Mouse (Mus musculus) midbrain, embryonic 13.5 days (tissue): Measurements from ENCODE around the gene Amdhd1. TPM values are rescaled to one million over a fixed set of nuclear protein-coding genes. Genes with fewer than 3 reads are reported as not detected.

Source experiments
- ATAC-seq: fragments of 200-750 bp; cut with Nextera tagmentation; 2 replicates; pipeline ENCODE4 v1.8.0; 2017; ENCODE audit warnings: mild to moderate bottlenecking, moderate TSS enrichment, moderate library complexity
- H3K27ac ChIP-seq: fragments of 300-500 bp; sonication (generic); 2 replicates; pipeline ENCODE4 v1.5.1; 2015; ENCODE audit warnings: inconsistent platforms, mild to moderate bottlenecking, moderate library complexity
- H3K27me3 ChIP-seq: fragments of 300-500 bp; sonication (generic); 2 replicates; pipeline ENCODE4 v1.6.1; 2015; ENCODE audit warnings: mild to moderate bottlenecking, inconsistent platforms
- H3K36me3 ChIP-seq: fragments of 300-500 bp; sonication (generic); 2 replicates; pipeline ENCODE4 v1.6.1; 2015; ENCODE audit warnings: mild to moderate bottlenecking, inconsistent platforms
- H3K4me1 ChIP-seq: fragments of 300-500 bp; sonication (generic); replicated peaks from 2 replicates; pipeline ENCODE4 v1.6.1; 2015; ENCODE audit warnings: inconsistent platforms
- H3K4me2 ChIP-seq: fragments of 300-500 bp; sonication (generic); replicated peaks from 2 replicates; pipeline ENCODE4 v1.6.1; 2015; ENCODE audit warnings: moderate library complexity, mild to moderate bottlenecking, inconsistent platforms
- H3K4me3 ChIP-seq: fragments of 300-500 bp; sonication (generic); replicated peaks from 2 replicates; pipeline ENCODE4 v1.5.1; 2015; ENCODE audit warnings: mild to moderate bottlenecking, inconsistent platforms
- H3K9ac ChIP-seq: fragments of 300-500 bp; sonication (generic); replicated peaks from 2 replicates; pipeline ENCODE4 v1.6.1; 2015; ENCODE audit warnings: mild to moderate bottlenecking, inconsistent platforms
- H3K9me3 ChIP-seq: fragments of 300-500 bp; sonication (generic); 2 replicates; pipeline ENCODE4 v1.6.1; 2016; ENCODE audit warnings: mild to moderate bottlenecking, inconsistent platforms
- WGBS: fragments of 180-500 bp; shearing (Covaris S2); methylation state at CpG from one replicate; pipeline ENCODE4 v1.1.7; 2015; 5-methylcytosine and 5-hydroxymethylcytosine counted together
- polyA plus RNA-seq: library from polyadenylated mRNA; unstranded; fragments of >200 nt; fragmentation: Nextera tagmentation; extraction: Ambion mirVana; gene quantifications from 2 replicates; pipeline ENCODE4 v1.2.1, GENCODE M21; 2015

Amdhd1 gene
- polyA plus RNA-seq, 1 experiment from 2014 or later: 0.15 TPM

DNA sequence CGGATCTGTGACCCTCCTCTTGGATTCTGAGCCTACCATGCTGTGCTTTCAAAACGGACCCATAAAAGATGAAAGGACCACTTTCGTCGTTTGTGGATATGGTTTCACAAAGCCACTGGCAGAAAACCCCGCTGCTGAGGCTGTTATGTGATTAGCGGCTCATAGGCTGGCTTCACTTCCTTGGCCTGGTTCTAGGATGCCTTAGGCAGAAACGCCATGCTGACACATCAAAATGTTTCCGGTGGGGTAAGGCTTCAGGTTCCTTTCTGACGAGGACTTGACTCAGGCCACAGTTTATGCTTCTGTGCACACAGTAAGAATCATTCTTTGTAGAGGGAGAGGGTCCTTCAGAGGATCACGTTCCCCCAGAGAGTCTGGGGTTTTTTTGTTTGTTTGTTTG is 39.0 kb downstream of the Amdhd1 start:
- H3K27me3 ChIP-seq: no peaks in the 10 kb centered on the region
- no peak overlapping the region for H3K27ac ChIP-seq
- no peaks in the 10 kb centered on the region for H3K4me1 ChIP-seq
- no peak overlapping the region for H3K4me3 ChIP-seq
- no peaks in the 10 kb centered on the region for H3K9me3 ChIP-seq
- no peak overlapping the region for H3K9ac ChIP-seq
- 51% methylated on average over 10 of the region's 10 CpGs for WGBS
- no peak overlapping the region for H3K4me2 ChIP-seq
- H3K36me3 ChIP-seq: no peaks in the 10 kb centered on the region
- ATAC-seq: no peak

GRCm38 (mm10) chr10:93490451-93490850 is 49.4 kb downstream of the Amdhd1 start:
- no peaks in the 10 kb centered on the region for H3K36me3 ChIP-seq
- H3K4me3 ChIP-seq: no peak overlapping the region
- H3K27ac ChIP-seq: no peak overlapping the region
- H3K9ac ChIP-seq: no peak overlapping the region
- 50% methylated on average over 4 of the region's 4 CpGs for WGBS
- no peak overlapping the region for H3K4me2 ChIP-seq
- no peak for ATAC-seq
- no peaks in the 10 kb centered on the region for H3K9me3 ChIP-seq
- peaks cover 6% of the 10 kb centered on the region for H3K4me1 ChIP-seq
- H3K27me3 ChIP-seq: no peaks in the 10 kb centered on the region

DNA sequence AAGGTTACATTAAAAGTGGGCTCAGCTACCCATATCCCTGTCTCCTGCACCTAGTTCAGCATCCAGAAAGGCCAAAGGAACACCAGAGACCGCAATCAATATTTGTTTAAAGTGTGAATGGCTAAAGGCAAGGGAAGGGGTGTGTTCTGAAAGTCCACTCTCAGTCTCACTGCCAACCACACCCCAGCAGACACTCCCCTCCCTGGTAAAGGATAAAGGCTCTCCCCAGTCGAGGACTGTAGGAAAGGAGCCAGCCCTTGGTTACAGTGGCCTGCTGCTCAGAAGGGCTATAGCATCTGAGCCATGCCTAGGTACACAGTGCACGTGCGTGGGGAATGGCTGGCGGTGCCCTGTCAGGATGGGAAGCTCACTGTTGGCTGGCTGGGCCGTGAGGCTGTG is 51.0 kb downstream of the Amdhd1 start:
- Histone ChIP-seq H3K27ac (no peak overlapping the region), H3K4me3 (no peak overlapping the region), H3K9me3 (no peaks in the 10 kb centered on the region), H3K4me1 (peaks cover 6% of the 10 kb centered on the region), H3K9ac (no peak overlapping the region), H3K36me3 (peaks cover 5% of the 10 kb centered on the region; the same call in 1 of the 2 replicates), H3K4me2 (no peak overlapping the region), H3K27me3 (no peaks in the 10 kb centered on the region)
- no peak for ATAC-seq
- WGBS: 63% methylated on average over 6 of the region's 6 CpGs

DNA sequence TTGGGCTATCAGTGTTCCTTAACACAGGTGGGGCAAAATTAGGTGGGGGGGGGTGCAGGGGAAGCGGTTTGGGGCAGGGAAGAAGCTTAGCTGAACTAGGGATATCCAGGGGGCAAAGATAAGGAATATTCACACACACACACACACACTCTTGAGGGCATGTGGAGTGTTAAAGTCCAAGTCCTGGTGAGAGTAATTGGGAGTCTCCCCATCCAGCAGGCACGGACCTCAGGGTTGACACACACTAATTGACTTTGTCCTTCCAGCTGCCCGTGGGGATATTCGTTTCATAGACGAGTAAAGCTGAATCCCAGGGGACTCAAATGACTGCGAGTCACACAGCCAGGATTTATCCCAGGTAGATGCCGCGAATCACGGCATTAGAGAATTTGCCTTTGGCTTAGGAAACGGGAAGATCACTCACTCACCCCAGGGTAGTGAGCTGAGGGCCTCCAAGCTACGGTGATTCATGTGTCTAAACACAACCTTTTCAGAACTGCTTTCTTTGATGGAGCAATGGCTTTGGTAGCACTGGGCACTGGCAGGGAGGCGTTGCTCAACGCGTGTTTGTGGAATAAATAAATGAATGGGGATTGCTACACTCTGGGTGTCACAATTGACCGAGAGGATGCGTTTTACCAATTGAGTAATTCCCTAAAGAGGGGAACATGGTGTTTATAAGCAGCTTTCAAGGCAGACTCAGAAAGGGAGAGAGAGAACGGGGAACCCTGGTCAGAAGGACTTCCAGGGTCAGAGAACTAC is 51.6 kb downstream of the Amdhd1 start, which contains the start of gene Hal:
Hal (plus strand) TSS at position 703 of the 762 bp plus-strand sequence.
- no peak within 1 kb of the TSS for H3K9ac ChIP-seq
- H3K4me1 ChIP-seq: peaks cover 6% of the 10 kb centered on the region
- 51% methylated on average over 17 of the region's 17 CpGs for WGBS
- no peak within 1 kb of the TSS for H3K27ac ChIP-seq
- H3K9me3 ChIP-seq: no peaks in the 10 kb centered on the region
- no peak for ATAC-seq
- H3K36me3 ChIP-seq: peaks cover 9% of the 10 kb centered on the region
- H3K27me3 ChIP-seq: no peaks in the 10 kb centered on the region
- H3K4me2 ChIP-seq: no peak within 1 kb of the TSS
- no peak within 1 kb of the TSS for H3K4me3 ChIP-seq

DNA sequence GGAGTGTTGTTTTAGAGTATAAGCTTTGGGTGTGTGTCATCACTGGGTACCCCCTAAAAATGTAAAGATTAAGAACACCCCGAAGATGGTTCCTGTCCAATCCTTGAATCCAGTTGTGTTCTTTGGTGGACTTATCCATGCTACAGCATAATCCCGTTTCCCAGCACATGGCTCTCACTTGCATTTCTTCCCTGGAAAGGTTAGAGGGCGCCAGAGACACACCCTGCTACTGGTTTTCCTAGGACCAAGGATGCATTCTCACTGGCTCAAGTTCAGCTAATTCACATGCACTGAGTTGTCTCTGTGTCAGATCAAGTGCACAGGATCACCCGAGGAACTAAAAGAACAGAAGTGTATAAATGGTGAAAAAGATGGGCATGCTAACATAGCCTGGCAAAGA is 53.2 kb downstream of the Amdhd1 start:
- Histone ChIP-seq H3K4me3 (no peak overlapping the region), H3K36me3 (peaks cover 25% of the 10 kb centered on the region), H3K4me1 (peaks cover 6% of the 10 kb centered on the region), H3K9ac (no peak overlapping the region), H3K27me3 (no peaks in the 10 kb centered on the region), H3K4me2 (no peak overlapping the region), H3K9me3 (no peaks in the 10 kb centered on the region), H3K27ac (no peak overlapping the region)
- ATAC-seq: 0 out of 2 replicates have a peak, but pooled peaks have one; percentile 10
- 22% methylated on average over 4 of the region's 4 CpGs for WGBS

GRCm38 (mm10) chr10:93485055-93485691 is 54.7 kb downstream of the Amdhd1 start:
- Histone ChIP-seq H3K4me2 (no peak overlapping the region), H3K4me3 (no peak overlapping the region), H3K36me3 (peaks cover 40% of the 10 kb centered on the region), H3K9ac (no peak overlapping the region), H3K9me3 (no peaks in the 10 kb centered on the region), H3K27ac (no peak overlapping the region), H3K27me3 (no peaks in the 10 kb centered on the region), H3K4me1 (peaks cover 6% of the 10 kb centered on the region)
- ATAC-seq: peak; percentile 72
- WGBS: 85% methylated on average over 8 of the region's 8 CpGs

DNA sequence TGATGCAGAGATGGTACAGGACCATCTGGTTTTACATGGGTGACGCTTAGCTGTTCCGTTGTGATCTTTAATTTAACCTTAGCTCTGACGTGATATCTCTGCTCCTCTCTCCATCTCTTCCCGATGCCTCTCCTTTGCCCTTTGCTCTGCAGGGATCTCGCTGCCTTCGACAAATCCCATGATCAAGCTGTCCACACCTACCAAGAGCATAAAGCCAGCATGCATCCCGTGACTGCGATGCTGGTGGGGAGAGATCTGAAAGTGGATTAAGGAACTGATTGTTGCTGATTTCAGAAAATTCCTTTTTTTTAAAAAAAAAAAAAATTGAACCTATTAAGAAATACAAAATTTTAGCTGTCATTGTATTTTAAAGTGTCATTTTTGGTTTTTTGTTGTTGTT is 55.3 kb downstream of the Amdhd1 start:
- Histone ChIP-seq H3K4me3 (no peak overlapping the region), H3K36me3 (peaks cover 46% of the 10 kb centered on the region), H3K4me1 (peaks cover 6% of the 10 kb centered on the region), H3K4me2 (no peak overlapping the region), H3K9ac (no peak overlapping the region), H3K27me3 (no peaks in the 10 kb centered on the region), H3K27ac (no peak overlapping the region), H3K9me3 (no peaks in the 10 kb centered on the region)
- WGBS: 84% methylated on average over 8 of the region's 8 CpGs
- no peak for ATAC-seq

Other genes with a start within 250 kb of the Amdhd1 start
- 7.7 and 8.5 TPM in 2 replicates for gene Elk3, start 228.9 kb downstream of the Amdhd1 start, polyA plus RNA-seq
- gene Lta4h, start 86.6 kb downstream of the Amdhd1 start, polyA plus RNA-seq: 104 and 106 TPM in 2 replicates
- 0.08 TPM in 1 of 2 replicates, not detected in the other for gene Hal, start 51.3 kb downstream of the Amdhd1 start, polyA plus RNA-seq
- gene Ccdc38, start 599 bp upstream of the Amdhd1 start, polyA plus RNA-seq: 0.46 and 0.57 TPM in 2 replicates
- 95.8 and 101 TPM in 2 replicates for gene Snrpf, start 49.7 kb upstream of the Amdhd1 start, polyA plus RNA-seq
- gene Ntn4, start 100.6 kb upstream of the Amdhd1 start, polyA plus RNA-seq: 2.0 and 2.1 TPM in 2 replicates